Mouse (Mus musculus) hindbrain, embryonic 14.5 days (tissue): Measurements from ENCODE around the gene Miga1. TPM values are rescaled to one million over a fixed set of nuclear protein-coding genes. Genes with fewer than 3 reads are reported as not detected.

ENCODE experiments used
- ATAC-seq: fragments of 200-750 bp; cut with Nextera tagmentation; 2 replicates; pipeline ENCODE4 v1.8.0; 2017; ENCODE audit warnings: moderate number of reproducible peaks, mild to moderate bottlenecking, moderate TSS enrichment, moderate library complexity; ENCODE audit not compliant: low FRiP score
- DNase-seq: peaks from one replicate; pipeline ENCODE4 v3.0.0-alpha.2; 2015; ENCODE audit warnings: low spot score
- H3K27ac ChIP-seq: fragments of 300-500 bp; sonication (generic); 2 replicates; pipeline ENCODE4 v1.5.1; 2014; ENCODE audit warnings: mild to moderate bottlenecking, moderate library complexity
- H3K27me3 ChIP-seq: fragments of 300-500 bp; sonication (generic); 2 replicates; pipeline ENCODE4 v1.6.1; 2014; ENCODE audit warnings: mild to moderate bottlenecking, low read length, mixed read lengths; ENCODE audit not compliant: control insufficient read depth, insufficient read depth
- H3K36me3 ChIP-seq: fragments of 300-500 bp; sonication (generic); replicated peaks from 2 replicates; pipeline ENCODE4 v1.6.1; 2014; ENCODE audit not compliant: control insufficient read depth, insufficient read depth
- H3K4me1 ChIP-seq: fragments of 300-500 bp; sonication (generic); replicated peaks from 2 replicates; pipeline ENCODE4 v1.6.1; 2014; ENCODE audit warnings: antibody characterized with exemption, low read length, mixed read lengths; ENCODE audit not compliant: control insufficient read depth, insufficient read depth
- H3K4me2 ChIP-seq: fragments of 300-500 bp; sonication (generic); replicated peaks from 2 replicates; pipeline ENCODE4 v1.6.1; 2014; ENCODE audit warnings: mild to moderate bottlenecking, moderate library complexity
- H3K4me3 ChIP-seq: fragments of 300-500 bp; sonication (generic); replicated peaks from 2 replicates; pipeline ENCODE4 v1.5.1; 2014; ENCODE audit warnings: mild to moderate bottlenecking, low read length
- H3K9ac ChIP-seq: fragments of 300-500 bp; sonication (generic); 2 replicates; pipeline ENCODE4 v1.6.1; 2014
- H3K9me3 ChIP-seq: fragments of 300-500 bp; sonication (generic); 2 replicates; pipeline ENCODE4 v1.6.1; 2016; ENCODE audit warnings: low read length; ENCODE audit not compliant: control insufficient read depth
- WGBS: fragments of 180-500 bp; shearing (Covaris S2); extraction: QIAGEN DNeasy Blood & Tissue Kit; methylation state at CpG from one replicate; pipeline ENCODE4 v1.1.7; 2014; 5-methylcytosine and 5-hydroxymethylcytosine counted together
- polyA plus RNA-seq: library from polyadenylated mRNA; unstranded; fragments of >200 nt; fragmentation: Nextera tagmentation; extraction: Ambion mirVana; gene quantifications from 2 replicates; pipeline ENCODE4 v1.2.1, GENCODE M21; 2014

Gene Miga1
- polyA plus RNA-seq, 1 experiment from 2014 or later: 18.9 TPM

- no peak for ATAC-seq
- Histone ChIP-seq H3K36me3 (peaks cover 53% of the 10 kb centered on the region), H3K9ac (no peak overlapping the region), H3K4me3 (no peak overlapping the region), H3K27me3 (no peaks in the 10 kb centered on the region), H3K27ac (no peak overlapping the region), H3K4me2 (no peak overlapping the region), H3K9me3 (no peaks in the 10 kb centered on the region), H3K4me1 (no peaks in the 10 kb centered on the region)
- 79% methylated on average over 10 of the region's 10 CpGs for WGBS
- DNase-seq: no peak
Observed at GRCm38 (mm10) chr3:152308485-152309249, 31.5 kb downstream of the Miga1 start.

- no peaks in the 10 kb centered on the region for H3K4me1 ChIP-seq
- no peaks in the 10 kb centered on the region for H3K9me3 ChIP-seq
- DNase-seq (no peak), ATAC-seq (no peak)
- WGBS: 91% methylated on average over 4 of the region's 4 CpGs
- H3K27ac ChIP-seq: no peak overlapping the region
- no peak overlapping the region for H3K4me2 ChIP-seq
- H3K4me3 ChIP-seq: no peak overlapping the region
- no peak overlapping the region for H3K9ac ChIP-seq
- no peaks in the 10 kb centered on the region for H3K27me3 ChIP-seq
- H3K36me3 ChIP-seq: peaks cover 61% of the 10 kb centered on the region
Observed at GRCm38 (mm10) chr3:152305971-152306370, 34.2 kb downstream of the Miga1 start.

GRCm38 (mm10) chr3:152305080-152305479 lies 35.1 kb downstream of the Miga1 start:
- H3K4me3 ChIP-seq: no peak overlapping the region
- ATAC-seq: no peak
- H3K27me3 ChIP-seq: no peaks in the 10 kb centered on the region
- no peak overlapping the region for H3K4me2 ChIP-seq
- no peaks in the 10 kb centered on the region for H3K9me3 ChIP-seq
- WGBS: 92% methylated on average over 8 of the region's 8 CpGs
- no peaks in the 10 kb centered on the region for H3K4me1 ChIP-seq
- no peak overlapping the region for H3K9ac ChIP-seq
- H3K27ac ChIP-seq: no peak overlapping the region
- DNase-seq: no peak
- H3K36me3 ChIP-seq: peaks cover 68% of the 10 kb centered on the region

- peaks cover 68% of the 10 kb centered on the region for H3K36me3 ChIP-seq
- ATAC-seq (no peak), DNase-seq (no peak)
- no peaks in the 10 kb centered on the region for H3K9me3 ChIP-seq
- H3K27ac ChIP-seq: no peak overlapping the region
- H3K4me1 ChIP-seq: no peaks in the 10 kb centered on the region
- WGBS: 66% methylated on average over 6 of the region's 6 CpGs
- H3K4me3 ChIP-seq: no peak overlapping the region
- H3K27me3 ChIP-seq: no peaks in the 10 kb centered on the region
- no peak overlapping the region for H3K9ac ChIP-seq
- H3K4me2 ChIP-seq: no peak overlapping the region
Observed at GRCm38 (mm10) chr3:152304093-152304815, 36.0 kb downstream of the Miga1 start.

- DNase-seq (no peak), ATAC-seq (no peak)
- Histone ChIP-seq H3K4me3 (no peak overlapping the region), H3K27me3 (no peaks in the 10 kb centered on the region), H3K9me3 (no peaks in the 10 kb centered on the region), H3K27ac (no peak overlapping the region), H3K4me1 (no peaks in the 10 kb centered on the region), H3K4me2 (no peak overlapping the region), H3K36me3 (peaks cover 63% of the 10 kb centered on the region), H3K9ac (no peak overlapping the region)
- WGBS: 72% methylated on average over 9 of the region's 9 CpGs
Observed at GRCm38 (mm10) chr3:152302991-152303390, 37.2 kb downstream of the Miga1 start.

- Histone ChIP-seq H3K4me1 (no peaks in the 10 kb centered on the region), H3K9me3 (no peaks in the 10 kb centered on the region), H3K4me3 (no peak overlapping the region), H3K36me3 (peaks cover 67% of the 10 kb centered on the region), H3K27me3 (no peaks in the 10 kb centered on the region), H3K9ac (no peak overlapping the region), H3K4me2 (no peak overlapping the region), H3K27ac (no peak overlapping the region)
- DNase-seq (no peak), ATAC-seq (no peak)
- WGBS: 93% methylated on average over 14 of the region's 14 CpGs
Observed at GRCm38 (mm10) chr3:152300376-152301337, 39.5 kb downstream of the Miga1 start.

- no peak overlapping the region for H3K27ac ChIP-seq
- no peak overlapping the region for H3K4me2 ChIP-seq
- no peak overlapping the region for H3K9ac ChIP-seq
- peaks cover 66% of the 10 kb centered on the region for H3K36me3 ChIP-seq
- 95% methylated on average over 5 of the region's 5 CpGs for WGBS
- no peaks in the 10 kb centered on the region for H3K4me1 ChIP-seq
- ATAC-seq: no peak
- H3K4me3 ChIP-seq: no peak overlapping the region
- no peak for DNase-seq
- no peaks in the 10 kb centered on the region for H3K27me3 ChIP-seq
- H3K9me3 ChIP-seq: no peaks in the 10 kb centered on the region
Observed at GRCm38 (mm10) chr3:152295896-152296295, 44.3 kb downstream of the Miga1 start.

GRCm38 (mm10) chr3:152294400-152294799 lies 45.8 kb downstream of the Miga1 start:
- no peaks in the 10 kb centered on the region for H3K27me3 ChIP-seq
- no peak overlapping the region for H3K27ac ChIP-seq
- H3K4me3 ChIP-seq: no peak overlapping the region
- H3K9ac ChIP-seq: no peak overlapping the region
- DNase-seq (no peak), ATAC-seq (no peak)
- WGBS: 82% methylated on average over 3 of the region's 3 CpGs
- no peaks in the 10 kb centered on the region for H3K9me3 ChIP-seq
- H3K4me1 ChIP-seq: no peaks in the 10 kb centered on the region
- no peak overlapping the region for H3K4me2 ChIP-seq
- H3K36me3 ChIP-seq: peaks cover 60% of the 10 kb centered on the region
